Mouse (Mus musculus): Measurements from ENCODE around the gene Gpatch8.

Gene Gpatch8

DNA sequence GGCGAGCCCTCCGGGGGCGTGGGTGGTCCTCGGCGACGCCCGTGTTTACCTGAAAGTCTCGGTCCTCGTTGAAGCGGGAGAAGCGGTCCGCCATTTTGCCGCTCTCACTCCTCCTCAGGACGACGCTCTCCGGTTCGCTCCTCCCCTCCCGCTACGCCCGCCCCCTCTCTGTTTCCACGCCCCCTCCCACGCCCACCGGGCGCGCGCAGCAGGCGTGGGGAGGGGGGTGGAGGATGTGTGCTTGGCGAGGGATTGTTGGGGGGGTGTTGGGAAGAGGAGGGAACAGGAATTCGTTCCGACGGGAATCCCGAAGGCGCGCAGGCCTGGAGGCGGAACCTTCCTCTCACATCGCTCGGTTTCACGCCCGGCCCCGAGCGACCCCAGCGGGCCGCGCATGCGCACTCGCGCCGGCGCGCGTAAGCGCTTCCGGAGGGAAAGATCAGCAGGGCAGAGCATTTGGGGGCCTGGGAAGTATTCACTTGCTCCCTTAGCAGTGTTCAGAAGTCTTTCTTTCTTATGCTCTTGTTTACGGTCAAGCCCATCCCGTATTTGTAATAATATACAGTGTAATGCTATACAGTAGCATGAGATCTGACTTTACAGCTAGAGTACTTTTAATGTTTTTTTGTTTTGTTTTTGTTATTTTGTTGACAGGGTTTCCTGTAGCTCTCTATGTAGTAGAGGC lies at the start of gene Gpatch8:
Gpatch8 (minus strand) TSS at position 362 of the 685 bp plus-strand sequence.
- in situ Hi-C loops (cut with MseI, MboI), result no loop called here

DNA sequence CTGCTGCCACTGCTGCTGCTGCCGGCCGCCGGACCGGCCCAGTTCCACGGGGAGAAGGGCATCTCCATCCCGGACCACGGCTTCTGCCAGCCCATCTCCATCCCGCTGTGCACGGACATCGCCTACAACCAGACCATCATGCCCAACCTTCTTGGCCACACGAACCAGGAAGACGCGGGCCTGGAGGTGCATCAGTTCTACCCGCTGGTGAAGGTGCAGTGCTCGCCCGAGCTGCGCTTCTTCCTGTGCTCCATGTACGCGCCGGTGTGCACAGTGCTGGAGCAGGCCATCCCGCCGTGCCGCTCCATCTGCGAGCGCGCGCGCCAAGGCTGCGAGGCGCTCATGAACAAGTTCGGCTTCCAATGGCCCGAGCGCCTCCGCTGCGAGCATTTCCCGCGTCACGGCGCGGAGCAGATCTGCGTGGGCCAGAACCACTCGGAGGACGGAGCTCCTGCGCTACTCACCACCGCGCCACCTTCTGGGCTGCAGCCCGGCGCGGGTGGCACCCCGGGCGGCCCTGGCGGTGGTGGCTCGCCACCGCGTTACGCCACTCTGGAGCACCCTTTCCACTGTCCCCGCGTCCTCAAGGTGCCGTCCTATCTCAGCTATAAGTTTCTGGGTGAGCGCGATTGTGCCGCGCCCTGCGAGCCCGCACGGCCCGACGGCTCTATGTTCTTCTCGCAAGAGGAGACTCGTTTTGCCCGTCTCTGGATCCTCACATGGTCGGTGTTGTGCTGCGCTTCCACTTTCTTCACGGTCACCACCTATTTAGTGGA lies 48.8 kb upstream of the Gpatch8 start:
- in situ Hi-C loops (cut with MseI, MboI), result no loop called here

DNA sequence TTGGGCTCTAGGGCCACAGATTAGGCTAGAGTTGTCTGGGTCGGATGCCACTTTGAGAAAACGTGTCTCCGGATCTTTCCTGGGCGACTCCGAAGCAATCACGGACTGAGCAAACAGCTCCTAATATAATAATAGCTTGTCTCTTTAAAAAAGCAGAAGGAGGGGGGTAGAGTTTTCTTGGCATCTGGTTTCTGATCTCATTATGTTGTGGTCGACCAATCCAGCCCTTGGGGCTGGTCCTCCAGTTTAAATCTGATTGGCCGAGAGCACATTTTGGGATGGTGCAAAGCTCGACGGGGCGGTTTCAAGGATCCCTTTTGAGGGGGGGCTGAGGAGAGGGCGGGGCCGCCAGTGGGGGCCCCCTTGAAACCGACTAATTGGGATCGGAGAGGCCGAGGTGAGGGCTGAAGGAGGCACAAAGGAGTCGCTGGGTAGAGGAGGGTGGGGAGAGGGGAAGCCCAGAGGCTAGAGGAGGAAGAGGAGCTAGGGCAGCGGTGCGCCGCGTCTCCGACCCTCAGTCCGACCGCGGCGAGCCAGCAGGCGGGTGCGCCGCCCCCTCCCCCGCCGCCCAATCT lies 47.9 kb upstream of the Gpatch8 start, which contains the start of gene Fzd2:
Fzd2 (plus strand) TSS at position 387 of the 575 bp plus-strand sequence.
- in situ Hi-C loops (cut with MseI, MboI), result no loop called here

DNA sequence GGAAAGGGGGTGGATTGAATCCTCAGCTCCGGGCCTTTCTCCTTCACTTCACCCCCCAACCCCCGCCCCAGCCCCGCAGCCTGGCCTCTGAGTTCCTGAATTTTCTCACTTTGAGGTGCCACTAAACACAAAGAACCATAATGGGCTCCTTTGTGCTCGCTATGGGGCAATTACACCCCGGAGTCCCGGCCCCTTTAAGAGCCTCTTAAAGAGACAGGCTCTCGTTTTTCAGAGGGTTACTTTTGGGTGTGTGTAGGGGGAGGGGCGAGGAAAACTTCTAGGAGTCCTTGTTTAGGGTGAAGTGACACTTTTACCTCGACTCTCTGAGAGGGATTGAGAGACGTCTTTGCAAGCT lies 47.3 kb upstream of the Gpatch8 start:
- in situ Hi-C loops (cut with MseI, MboI), result no loop called here

DNA sequence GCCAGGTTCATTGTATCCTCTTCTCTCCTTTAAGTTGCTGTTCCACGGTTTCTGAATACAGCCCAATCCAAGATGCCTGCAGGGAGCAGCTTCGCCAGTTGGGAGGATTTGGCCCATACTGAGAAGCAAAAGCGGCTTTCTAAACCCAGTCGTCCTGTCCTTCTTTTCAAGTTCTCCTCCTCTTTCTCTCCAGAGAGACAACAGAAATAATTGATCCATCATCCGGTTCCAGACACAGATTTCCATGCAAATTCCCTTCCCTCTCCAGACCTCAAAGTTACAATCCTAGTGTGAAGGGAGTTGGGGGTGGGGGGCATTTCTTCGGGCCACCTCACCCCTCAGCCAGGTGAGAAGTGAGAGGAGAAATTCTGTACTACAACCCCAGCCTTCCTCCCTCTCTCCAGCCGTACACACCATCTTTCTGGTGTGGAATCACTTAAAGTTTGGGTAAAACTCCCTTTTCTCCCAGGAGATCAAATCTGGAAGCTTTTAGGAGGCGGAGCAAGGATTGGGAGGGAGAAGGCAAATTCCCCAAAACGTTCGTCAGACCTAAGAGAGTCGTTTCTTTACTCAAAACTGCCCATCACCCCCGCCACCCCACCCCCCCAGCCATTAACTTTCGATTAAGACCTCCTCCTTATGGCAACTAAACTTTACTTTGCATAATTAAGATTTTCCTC lies 46.8 kb upstream of the Gpatch8 start:
- in situ Hi-C loops (cut with MseI, MboI), result no loop called here

DNA sequence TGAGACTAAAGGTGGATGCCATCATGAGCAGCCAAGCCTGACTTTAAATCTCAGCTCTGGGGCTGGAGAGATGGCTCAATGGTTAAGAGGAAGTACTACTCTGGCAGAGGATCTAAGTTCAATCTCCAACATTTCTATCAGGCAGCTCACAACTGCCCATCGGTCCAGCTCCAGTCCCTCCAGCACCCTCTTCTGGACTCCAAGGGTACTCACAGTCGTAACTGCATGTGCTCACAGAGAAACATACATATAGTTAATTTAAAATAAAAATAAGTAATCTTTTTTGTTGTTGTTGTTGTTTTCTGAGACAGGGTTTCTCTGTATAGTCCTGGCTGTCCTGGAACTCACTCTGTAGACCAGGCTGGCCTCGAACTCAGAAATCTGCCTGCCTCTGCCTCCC lies 43.7 kb upstream of the Gpatch8 start:
- in situ Hi-C loops (cut with MseI, MboI), result no loop called here

DNA sequence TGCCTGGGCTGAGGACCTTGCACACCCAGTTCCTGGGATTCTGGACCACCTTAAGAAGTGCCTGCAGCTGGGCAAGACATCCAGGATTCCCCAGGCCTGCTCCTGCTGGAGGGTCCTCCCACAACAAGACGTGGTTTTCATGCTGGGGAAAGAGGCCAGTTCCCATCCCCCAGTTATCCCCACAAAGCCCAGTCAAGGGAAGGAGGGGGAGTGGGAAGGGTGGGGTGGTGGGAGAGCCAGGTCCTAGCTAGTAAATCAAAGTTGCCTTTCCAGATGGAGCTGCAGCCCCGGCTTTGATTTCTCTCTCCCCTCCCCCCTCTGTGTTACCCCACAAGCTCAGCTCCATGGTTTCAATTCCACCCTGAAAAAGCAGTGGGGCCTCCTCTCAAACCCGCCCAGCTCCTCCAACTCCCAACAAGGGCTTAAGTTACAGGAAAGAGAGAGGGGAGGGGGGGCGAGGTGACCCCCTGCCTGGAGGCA lies 39.2 kb upstream of the Gpatch8 start:
- in situ Hi-C loops (cut with MseI, MboI), result no loop called here

DNA sequence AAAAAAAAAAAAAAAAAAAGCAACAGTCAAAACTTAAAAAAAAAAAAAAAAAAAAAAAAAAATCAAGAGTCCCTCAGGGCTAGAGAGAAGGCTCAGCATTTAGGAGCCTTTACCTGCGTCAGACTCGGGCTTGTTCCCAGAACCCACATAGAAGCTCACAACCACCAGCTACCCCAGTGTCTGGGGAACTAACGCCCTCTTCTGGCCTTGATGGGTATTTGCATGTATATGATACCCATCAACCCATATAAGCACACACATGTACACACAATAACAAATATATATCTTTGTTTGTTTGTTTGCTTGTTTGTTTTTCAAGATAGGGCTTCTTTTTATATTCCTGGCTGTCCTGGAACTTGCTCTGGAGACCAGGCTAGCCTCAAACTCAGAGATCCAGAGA lies 31.4 kb upstream of the Gpatch8 start:
- in situ Hi-C loops (cut with MseI, MboI), result no loop called here

DNA sequence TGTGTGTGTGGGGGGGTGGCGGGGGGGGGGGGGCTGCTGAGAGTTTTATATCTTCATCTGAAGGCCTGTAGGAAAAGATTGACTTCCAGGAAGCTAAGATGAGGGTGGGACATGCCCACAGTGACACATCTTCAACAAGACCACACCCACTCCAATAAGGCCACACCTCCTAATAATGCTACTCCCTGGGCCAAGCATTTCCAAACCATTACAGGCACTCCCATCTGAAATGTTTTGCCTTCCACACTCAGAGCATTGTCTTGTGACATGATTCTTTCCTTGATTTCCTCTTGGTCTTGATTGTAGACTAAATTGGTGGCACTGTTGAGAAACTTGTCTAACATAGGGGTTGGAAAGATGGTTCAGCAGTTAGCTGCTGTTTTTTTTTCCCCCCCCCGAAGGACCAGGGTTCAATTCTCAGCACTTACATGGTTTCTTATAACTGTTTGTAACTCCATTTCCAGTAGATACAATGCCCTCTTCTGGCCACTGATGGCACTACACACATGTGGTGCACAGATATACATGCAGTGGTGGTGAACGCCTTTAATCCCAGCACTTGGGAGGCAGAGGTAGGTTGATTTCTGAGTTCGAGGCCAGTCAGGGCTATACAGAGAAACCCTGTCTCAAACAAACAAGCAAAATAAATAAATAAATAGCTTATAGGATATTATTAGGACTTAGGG lies 30.4 kb upstream of the Gpatch8 start:
- in situ Hi-C loops (cut with MseI, MboI), result no loop called here

DNA sequence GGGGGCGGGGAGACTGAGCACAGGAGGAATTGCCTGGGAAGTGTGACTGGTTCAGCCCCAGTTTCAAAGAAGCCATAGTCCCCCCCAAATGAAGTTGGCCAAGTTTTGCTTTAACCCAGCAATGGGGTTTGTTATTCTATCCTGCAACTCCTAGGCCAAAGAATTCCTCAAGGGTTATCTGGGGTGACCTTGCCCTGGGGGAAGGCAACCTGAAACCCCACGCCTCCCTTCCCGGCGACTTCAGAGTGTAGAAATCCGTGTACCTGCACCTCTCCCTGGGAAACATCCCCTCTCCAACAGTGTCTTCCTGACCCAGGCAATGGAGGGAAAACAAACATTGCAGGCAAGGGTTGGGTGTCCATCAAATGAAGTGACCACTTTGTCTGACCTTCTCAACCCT lies 26.5 kb upstream of the Gpatch8 start:
- in situ Hi-C loops (cut with MseI, MboI), result no loop called here

DNA sequence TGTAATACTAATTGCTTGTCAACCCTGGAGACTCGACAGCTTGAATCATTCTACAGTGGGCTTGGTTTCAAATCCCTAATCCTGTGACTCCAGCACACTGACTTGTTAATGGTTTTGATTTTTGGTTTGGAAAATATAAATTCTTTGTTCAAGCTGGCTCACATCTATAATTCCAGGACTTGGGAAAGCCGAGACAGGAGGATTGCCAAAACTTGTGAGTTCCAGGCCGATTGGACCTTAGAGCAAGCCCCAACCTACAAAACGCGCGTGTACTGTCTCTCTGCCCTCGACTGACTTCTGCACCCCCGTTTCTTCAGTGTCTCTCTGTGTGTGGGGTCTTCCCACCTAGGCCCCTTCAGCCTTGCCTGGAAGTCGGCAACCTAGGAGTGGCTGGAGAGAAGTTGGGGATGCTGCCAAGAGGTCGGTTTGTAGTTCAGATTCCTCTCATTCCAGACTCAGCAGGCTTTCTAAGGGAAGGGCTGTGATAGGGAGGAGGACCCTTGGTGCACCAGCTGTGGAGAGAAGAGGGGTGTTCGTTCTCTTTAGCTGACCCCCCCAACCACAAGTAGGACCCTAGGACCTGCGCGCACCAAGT lies 25.9 kb upstream of the Gpatch8 start:
- in situ Hi-C loops (cut with MseI, MboI), result no loop called here

DNA sequence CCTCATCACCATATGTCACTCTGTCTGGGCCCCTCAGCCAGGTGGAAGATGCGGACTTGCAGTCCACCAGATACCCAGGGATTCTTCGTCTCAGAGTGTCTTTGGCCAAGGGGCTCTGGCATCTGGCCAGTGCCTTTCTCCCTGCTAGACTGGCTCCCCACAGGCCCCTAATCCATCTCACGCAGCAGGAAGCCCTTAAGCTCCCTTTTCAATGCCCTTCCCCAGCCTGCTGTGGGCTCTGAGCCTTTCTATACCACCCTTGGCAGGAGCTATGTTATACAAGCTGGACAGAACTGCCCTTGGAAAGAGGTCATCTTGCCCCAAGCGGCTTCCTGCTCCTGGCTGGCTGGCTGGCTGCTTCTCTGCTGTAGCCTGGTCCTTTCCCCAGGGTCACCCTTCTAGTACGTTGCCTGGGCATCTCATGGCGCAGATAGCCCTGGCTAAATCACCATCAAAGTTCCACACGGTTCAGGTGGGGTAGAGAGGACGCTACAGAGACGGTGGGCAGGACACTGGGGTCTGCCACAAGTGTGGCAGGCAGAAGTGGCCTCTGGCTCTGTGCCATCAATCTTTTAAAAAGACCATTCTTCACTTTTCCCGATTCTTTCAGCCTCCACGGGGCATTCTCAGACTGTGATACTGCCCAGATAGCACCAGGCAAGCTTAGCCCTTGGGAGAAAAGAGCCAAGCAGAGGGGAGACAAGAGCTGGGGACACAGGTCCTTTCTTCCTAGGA lies 25.3 kb upstream of the Gpatch8 start:
- in situ Hi-C loops (cut with MseI, MboI), result no loop called here

DNA sequence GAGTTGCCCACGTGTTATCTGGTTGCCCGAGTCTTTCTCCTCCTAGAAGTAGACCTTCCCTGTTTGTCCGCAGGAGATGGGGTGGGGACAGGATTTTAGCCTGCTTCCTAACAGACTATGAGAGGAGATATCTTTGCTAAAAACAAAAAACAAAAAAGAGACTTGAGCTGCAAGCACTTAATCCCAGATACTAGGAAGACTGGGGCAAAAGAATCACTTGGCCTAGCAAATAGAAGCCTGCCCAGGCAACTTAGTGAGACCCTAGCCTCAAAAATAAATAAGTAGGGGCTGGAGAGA lies 23.8 kb upstream of the Gpatch8 start:
- in situ Hi-C loops (cut with MseI, MboI), result no loop called here

DNA sequence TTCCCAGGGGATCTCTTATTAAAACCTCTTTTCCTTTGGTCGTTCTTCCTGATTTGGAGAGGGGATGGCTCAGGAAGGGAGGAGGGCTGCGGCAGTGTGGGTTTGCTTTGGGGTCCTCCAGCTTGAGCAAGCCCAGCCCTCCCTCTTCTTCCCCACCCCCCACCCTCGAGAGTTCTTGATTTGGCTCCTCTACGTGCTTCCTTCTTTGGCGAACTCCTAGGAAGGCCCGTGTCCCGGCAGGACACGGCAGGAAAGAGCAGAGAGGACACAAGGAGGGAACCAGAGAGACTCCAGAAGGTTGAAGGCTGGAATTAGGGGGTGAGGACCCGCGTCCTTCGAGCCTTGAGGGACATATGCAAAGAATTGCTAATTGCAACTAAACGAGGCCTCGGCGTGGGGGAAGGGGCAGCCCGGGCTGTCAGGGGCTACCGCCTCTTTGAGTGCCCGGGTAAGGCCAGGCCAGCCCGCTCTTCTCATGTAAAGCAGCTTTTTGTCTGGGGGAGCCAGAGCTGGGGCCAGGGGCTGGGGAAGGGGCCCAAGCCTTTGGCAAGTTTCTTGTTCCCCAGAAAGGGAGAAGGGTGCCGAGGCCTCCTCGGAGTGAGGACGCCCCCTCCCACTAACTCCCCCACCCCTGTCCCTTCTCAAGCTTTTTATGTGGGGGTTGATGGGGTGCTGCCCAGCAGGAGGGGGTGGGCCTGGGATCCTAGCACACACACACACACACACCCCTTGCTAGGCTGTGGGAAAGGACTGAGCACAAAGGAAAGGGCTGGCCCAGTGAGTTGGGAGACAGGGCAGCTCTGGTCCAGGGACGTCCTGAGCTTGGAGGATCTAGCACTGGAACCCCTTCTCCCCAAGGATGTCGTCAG lies 23.2 kb upstream of the Gpatch8 start, which contains the start of gene Gm11627:
Gm11627 (minus strand) TSS at position 297 of the 869 bp plus-strand sequence.
- in situ Hi-C loops (cut with MseI, MboI), result loop anchor here in 1 of 2 experiments (5.0 kb wide), 1 partner anchor 73 kb away; no protein-coding TSS in a partner anchor

DNA sequence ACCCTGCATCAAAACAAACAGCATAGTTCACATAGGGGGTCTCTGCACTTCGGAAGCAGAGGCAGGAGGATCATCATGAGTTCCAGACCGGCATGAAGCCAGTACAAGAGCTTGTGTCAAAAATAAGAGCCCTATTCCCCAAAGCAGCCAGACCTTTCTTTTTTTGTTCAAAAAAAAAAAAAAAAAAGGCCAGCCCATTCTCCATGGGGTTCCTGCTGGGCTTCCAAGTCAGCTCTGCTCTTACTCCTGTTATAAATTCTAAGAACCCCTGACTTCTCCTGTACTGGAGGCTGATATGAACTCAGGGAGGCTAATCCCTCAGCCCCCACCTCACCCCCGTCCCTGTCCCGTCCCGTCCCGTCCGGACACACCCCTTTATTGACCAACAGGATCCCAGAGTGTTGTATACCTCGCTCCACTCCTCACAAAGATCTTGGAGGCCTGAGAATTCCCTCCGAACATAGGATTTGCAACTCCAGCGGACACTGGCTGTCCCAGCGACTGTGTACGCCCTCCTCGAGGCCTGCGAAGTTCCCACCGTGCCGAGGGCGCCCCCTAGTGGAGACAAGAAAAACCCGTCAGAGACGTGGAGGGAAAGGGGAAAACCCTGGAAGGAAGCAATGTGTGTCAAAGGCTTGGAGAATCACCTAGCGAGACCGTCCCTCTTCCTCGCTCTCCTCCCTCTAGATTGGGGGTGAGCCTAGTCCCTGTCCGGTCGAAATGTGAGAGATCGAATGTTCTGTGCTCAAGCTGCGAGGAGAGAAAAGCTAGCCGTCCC lies 22.3 kb upstream of the Gpatch8 start:
- in situ Hi-C loops (cut with MseI, MboI), result loop anchor here in 1 of 2 experiments (5.0 kb wide), 1 partner anchor 74 kb away; no protein-coding TSS in a partner anchor

DNA sequence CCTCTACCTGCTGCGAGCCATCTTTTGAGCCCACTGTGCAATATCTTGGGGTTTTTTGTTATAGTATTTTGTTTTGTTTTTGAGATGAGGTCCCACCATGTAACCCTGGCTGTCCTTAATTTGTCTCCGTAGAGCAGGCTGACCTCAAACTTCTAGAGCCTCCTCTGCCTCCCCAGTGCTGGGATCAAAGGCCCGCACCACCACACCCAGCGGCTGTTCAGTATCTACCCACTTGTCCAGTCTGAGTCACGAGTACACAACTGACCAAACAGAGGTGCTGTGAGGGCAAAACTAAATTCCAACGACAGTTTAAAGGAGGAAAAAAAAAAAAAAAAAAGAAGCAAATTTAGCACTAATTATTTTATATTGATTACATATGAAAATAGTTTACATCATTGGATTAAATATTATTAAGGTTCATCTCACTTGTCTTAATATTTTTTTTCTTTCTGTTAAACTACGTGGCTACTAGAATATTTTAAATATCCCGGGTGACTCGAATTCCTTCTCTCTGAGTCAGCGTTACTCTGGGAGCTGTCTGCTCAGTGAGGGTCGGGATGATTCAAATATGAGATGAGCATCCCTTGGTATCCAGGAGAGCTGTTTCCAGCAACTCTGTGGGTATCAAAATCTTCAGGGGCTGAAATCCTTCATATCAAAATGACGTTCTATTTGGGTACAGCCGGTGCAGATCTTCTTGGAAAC lies 20.0 kb upstream of the Gpatch8 start:
- in situ Hi-C loops (cut with MseI, MboI), result loop anchor here in 1 of 2 experiments (5.0 kb wide), 1 partner anchor 76 kb away; no protein-coding TSS in a partner anchor

DNA sequence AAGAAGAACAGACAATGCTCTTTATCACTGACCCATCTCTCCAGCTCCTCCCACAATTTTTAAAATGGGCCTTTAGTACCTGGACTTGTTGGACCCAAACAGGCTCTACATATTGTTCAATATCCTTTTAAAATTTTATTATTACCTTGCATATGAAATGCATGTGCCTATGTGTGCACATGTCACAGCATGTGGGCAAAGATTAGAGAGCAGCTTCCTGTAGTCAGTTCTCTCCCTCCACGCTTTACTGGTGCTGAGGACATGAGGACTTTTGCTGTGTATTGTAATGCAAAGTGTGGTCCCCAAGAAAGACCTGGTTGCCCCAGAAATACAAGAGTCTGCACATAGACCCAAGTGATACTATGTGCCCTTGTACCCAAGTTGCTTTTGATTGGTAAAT lies 18.8 kb upstream of the Gpatch8 start:
- in situ Hi-C loops (cut with MseI, MboI), result loop anchor here in 1 of 2 experiments (5.0 kb wide), 1 partner anchor 77 kb away; no protein-coding TSS in a partner anchor

All from mouse trophoblast stem cell (cell line).